Mouse (Mus musculus) urinary bladder, postnatal 36 days (tissue): ENCODE measurements around the gene Rnd1.
A peak's percentile ranks its signal among the peaks of the same experiment; 100 is the strongest.

Source experiments
- DNase-seq, 2 experiments: peaks; one replicate each; pipeline ENCODE4 v3.0.0; 2022; ENCODE audit warnings: low spot score in 2 of 2, mixed read lengths in 1 of 2

Gene Rnd1

DNA sequence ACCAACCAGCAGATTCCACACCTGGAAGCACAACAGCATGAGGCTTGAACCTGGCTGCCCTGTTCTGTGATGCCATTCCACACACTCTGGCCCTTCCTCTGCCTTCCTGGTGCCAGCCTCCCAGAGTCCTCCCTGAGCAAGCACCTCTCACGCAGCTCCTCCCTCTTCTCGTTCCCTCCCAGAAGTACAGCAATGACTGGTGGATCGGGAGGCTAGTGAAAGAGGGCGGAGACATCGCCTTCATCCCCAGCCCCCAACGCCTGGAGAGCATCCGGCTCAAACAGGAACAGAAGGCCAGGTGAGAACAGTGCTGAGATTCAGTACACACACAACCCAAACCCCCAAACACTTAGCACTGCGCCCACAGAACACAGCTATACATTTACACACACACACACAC, 37.1 kb downstream of the Rnd1 start:
- no peak for DNase-seq

- no peak for DNase-seq
Observed at GRCm38 (mm10) chr15:98637155-98637554, 40.1 kb downstream of the Rnd1 start.

DNA sequence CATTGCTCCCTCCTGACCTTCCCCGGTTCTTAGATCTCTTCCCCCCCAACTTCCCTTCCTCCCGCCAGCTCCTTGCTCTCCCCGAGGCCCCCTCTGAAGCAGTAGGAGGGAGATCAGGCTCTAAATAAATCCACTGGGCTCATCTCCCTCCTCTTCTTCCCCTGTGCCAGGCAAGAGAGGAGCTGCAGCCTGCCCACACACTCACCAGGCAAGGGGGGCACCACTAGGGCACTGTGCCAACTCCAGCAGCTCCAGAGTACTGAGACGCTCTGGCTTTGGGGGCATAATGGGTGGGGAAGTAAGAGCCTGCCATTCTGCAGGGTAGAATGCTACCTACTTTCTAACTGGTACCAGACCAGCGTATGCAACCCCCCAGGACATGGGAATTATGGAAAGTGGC, 40.7 kb downstream of the Rnd1 start:
- no peak for DNase-seq

GRCm38 (mm10) chr15:98635291-98635841, 41.9 kb downstream of the Rnd1 start:
- DNase-seq: no peak

DNA sequence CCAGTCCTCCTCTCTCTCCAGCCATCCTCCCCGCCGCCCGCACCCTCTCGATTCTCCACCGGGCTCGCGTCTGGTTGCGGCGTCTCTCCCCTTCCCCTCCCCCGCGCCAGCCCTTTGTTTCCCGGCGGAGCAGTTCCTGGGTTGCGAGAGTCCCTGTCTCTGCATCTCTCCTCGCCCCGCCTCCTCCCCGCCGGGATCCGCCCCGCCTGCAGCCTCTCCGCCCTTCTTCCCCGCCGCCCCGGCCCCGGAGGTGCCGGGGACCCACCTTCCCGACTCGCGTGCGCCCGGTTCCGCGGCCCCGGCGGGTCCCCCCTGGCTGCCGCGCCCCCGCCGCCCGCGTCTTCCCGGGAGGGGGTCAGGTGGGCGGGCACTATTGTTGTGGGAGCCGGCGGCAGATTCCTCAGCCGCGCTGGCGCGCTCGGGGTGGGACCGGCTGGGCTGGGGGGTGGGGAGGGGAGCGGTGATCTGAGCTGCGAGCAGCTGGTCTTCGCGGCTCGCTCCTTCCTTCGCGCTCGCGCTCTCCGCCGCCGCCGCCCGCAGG, 42.6 kb downstream of the Rnd1 start:
- DNase-seq: peak; percentile 72 to 78

DNA sequence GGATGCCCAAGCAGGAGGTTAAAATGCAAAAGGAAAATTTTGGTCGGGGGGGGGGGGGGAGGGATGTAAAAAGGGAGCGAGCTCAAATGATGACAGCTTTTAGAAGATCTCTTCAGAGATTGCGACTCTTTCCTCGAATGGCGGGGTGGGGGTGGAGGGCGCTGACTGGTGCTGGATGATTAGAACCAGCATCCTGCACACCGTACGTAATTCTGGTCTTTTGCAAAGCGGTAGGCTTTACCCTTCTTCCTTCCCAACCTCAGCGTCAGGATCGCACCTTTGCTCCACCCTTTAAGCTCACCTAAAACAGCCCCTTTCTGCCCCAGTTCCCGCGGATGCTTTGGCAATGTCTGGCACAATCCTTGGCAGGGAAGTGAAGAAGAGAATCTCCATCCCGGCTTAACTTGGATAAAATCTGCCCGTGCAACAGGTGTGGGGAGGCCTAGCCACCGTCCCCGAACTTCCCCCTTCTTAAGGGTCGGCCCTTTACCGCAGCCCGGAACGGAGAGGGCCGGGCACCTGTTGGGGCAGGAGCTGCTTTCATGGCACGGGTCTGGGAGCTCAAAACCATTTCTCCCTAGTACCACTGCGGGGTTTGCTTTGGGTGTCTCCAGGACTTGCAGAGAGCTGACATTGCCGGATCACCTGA, 43.3 kb downstream of the Rnd1 start:
- DNase-seq: no peak

DNA sequence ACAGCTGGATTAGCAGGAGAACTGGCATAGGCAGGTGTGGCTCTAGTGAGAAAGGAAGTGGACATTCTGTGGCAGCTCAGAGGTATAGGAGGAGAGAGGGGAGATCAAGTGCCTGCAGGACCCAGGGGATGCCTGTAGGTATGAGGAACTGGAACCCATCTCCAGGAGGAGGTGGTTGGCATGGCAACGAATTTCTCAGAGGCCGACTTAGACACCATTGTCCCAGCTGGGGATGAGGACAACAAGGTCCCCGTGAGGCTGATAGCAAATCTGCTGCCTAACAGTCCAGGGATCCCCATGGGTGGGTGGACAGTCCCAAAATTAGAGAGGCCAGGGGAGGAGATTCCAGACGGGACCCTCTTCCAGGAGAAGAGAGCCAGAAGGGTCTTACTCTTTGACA, 44.3 kb downstream of the Rnd1 start:
- DNase-seq: no peak

GRCm38 (mm10) chr15:98632107-98632744, 45.0 kb downstream of the Rnd1 start:
- DNase-seq: peak; percentile 50 to 74

DNA sequence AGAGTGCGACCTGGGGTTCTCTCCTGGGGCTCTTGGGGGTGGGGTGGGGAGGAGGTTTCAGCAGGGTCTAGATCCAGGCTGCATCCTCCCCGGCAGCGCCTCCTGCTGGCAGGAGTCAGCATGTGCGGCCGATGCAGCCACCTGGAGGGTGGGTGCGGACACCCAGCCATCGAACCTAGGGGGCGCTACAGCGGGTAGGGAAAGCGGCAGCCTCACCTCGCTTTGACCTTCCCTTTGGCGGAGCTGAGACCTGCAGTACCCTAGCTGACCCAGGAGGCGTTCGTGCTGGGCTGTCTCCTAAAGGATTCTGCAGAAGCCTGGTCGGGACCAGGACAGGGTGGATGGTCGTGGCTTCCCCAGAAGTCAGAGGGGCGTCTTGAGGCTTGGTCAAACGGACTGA, 45.8 kb downstream of the Rnd1 start:
- peak; percentile 32 to 53 for DNase-seq

- no peak for DNase-seq
Observed at GRCm38 (mm10) chr15:98630540-98630939, 46.7 kb downstream of the Rnd1 start, which contains the start of gene Cacnb3. Cacnb3 (plus strand) TSS chr15:98630840.

DNA sequence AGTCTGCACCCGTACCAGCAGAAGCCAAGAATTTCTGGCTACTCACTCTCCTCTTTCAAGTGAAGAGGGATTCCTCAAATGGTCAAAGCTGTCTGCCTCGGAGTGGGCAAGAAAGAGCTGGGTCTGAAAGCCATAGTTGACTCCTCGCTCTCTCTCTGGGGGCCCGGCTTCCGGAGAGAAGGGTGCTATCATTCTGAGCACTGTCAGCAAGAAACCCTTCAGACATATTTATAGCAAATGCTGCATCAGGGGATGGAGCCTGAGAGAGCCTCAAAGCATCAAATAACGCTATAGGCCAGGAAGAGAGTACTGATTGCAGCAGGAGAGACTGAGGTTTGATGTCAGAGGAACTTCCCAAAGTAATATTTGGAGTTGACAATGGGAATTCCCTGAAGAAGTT, 47.8 kb downstream of the Rnd1 start:
- no peak for DNase-seq

DNA sequence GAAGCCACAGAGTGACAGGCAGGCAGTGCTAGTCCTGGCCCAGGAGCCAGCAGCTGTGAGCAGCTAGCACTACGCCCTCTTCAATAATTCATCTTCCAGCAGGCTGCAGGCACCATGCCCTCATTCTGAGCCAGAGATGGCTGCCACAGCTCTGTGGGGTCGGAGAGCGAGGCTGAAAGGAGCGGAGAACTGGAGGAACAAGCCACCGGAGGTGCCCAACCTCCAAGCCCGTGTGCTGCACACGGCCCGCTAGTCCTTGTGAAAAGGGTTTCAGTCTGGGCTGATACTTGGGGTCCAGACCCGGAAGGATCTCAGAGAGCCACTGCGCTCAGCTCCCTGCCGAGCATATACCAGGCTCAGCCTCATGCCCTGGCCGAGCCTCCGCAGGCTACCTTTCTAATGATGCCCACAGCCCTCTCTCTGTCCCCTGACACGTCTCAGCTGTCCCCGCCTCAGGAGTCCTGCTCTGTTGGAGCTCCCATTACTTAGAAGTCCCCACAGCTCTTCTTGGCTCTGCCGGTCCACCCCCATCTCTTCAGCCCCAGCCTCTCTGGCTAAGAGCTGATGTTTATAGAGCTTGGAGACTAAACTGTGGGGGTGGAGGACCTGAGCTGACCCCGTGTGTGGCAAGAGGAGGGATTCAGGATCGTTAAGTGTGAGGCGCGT, 48.5 kb downstream of the Rnd1 start:
- no peak for DNase-seq

- no peak for DNase-seq
Observed at GRCm38 (mm10) chr15:98626487-98627212, 50.6 kb downstream of the Rnd1 start.

DNA sequence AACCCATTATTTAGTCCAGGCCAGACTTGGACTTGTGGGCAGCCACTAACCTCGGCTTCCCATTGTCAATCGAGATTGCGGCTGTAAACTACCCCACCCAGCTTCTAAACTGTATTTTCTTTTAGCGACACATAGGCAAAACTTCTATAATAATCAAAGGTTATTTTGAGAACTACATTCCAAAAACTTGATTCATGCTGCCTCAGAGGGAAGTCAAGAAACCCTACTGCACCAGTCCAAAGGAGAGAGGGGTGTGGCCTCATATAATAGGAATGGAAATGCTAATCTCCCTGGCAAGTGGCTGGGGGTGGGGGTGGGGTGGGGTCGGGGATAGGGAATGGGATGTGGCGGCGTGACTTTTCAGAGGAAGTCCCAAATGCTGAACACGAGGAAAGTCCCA, 51.2 kb downstream of the Rnd1 start:
- DNase-seq: no peak

GRCm38 (mm10) chr15:98623361-98623821, 53.9 kb downstream of the Rnd1 start:
- no peak for DNase-seq

- DNase-seq: no peak
Observed at GRCm38 (mm10) chr15:98622721-98623120, 54.5 kb downstream of the Rnd1 start.

GRCm38 (mm10) chr15:98622199-98622598, 55.1 kb downstream of the Rnd1 start:
- no peak for DNase-seq

DNA sequence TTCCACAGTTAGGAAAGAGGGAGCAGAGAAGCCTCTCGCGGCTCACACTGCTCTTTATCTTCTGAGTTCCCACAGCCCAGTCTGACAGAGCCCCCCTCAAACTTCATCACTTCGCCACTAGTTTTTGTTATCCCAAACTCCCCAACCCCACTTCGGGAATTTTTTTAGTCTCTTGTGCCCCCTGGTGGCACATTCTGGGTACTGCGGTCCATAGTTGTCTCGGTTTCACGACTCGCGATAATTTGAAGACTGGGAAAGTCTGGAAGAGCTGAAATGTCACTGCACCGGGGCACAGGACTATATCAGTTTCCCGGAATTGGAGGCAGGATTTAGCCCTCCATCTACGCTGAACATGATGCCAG, 60.1 kb downstream of the Rnd1 start:
- peak; percentile 77 to 81 for DNase-seq

DNA sequence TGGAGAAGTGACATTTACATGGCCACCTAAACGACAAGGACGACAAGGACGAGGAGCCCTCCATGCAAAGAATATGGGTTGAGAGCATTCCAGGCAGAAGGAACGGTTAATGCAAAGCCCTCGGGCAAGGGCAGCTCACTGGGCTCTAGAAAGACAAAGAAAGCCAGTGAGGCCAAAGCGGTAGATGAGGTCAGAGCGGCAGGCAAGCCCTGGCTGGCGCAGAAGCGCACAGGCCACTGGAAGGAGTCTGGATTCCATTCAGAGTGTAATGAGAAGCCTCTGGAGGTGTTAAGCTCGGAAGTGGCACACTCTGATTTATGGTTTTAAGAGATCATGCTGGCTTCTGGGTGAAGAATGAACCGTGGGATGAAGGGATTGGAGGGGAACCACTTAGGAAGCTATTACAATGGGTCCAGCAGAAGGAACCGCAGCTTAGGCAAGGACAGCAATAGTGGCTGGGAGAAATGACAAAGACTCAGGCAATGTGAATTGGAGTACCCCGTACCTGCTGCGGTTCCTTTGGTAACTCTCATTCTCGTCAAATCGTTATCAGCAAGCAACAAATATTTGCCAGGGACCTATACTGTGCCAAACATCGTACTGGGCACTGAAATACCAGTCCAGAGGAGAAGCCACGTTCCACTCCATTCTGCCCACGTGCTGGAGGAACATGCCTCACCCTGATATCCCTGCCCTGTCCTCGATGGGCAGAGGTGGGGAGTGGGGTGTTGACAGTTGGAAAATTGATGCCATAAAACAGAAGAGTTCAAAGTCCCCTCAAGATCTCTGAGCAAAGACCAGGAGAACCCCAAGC, 60.7 kb downstream of the Rnd1 start:
- no peak for DNase-seq

GRCm38 (mm10) chr15:98615751-98616150, 61.5 kb downstream of the Rnd1 start:
- DNase-seq: no peak

GRCm38 (mm10) chr15:98614971-98615370, 62.3 kb downstream of the Rnd1 start:
- no peak for DNase-seq
